Mouse (Mus musculus) lung, embryonic 16.5 days (tissue): Measurements from ENCODE around the gene Zfp174. TPM values are rescaled to one million over a fixed set of nuclear protein-coding genes. Genes with fewer than 3 reads are reported as not detected.
A peak's percentile ranks its signal among the peaks of the same experiment; 100 is the strongest.
"Not testable (repeated sequence)": the region's sequence is repeated elsewhere in the genome, so short reads cannot be mapped to it uniquely, and the experiment has no call there.

Source experiments
- ATAC-seq: fragments of 200-750 bp; cut with Nextera tagmentation; 2 replicates; pipeline ENCODE4 v1.8.0; 2017; ENCODE audit warnings: low read depth, mild to moderate bottlenecking, moderate library complexity
- H3K27ac ChIP-seq: fragments of 300-500 bp; sonication (generic); 2 replicates; pipeline ENCODE4 v1.5.1; 2014; ENCODE audit warnings: mild to moderate bottlenecking, control low read depth, low read length
- H3K27me3 ChIP-seq: fragments of 300-500 bp; sonication (generic); 2 replicates; pipeline ENCODE4 v1.6.1; 2014; ENCODE audit warnings: low read depth, low read length, mixed read lengths; ENCODE audit not compliant: control insufficient read depth, insufficient read depth
- H3K36me3 ChIP-seq: fragments of 300-500 bp; sonication (generic); 2 replicates; pipeline ENCODE4 v1.6.1; 2014; ENCODE audit warnings: low read length; ENCODE audit not compliant: control insufficient read depth, insufficient read depth
- H3K4me1 ChIP-seq: fragments of 300-500 bp; sonication (generic); replicated peaks from 2 replicates; pipeline ENCODE4 v1.6.1; 2014; ENCODE audit warnings: low read length, mixed read lengths; ENCODE audit not compliant: control insufficient read depth, insufficient read depth
- H3K4me2 ChIP-seq: fragments of 300-500 bp; sonication (generic); 2 replicates; pipeline ENCODE4 v1.6.1; 2014; ENCODE audit warnings: low read depth, low read length, control low read depth
- H3K4me3 ChIP-seq: fragments of 300-500 bp; sonication (generic); 2 replicates; pipeline ENCODE4 v1.5.1; 2014; ENCODE audit warnings: mild to moderate bottlenecking, low read length, control low read depth
- H3K9ac ChIP-seq: fragments of 300-500 bp; sonication (generic); 2 replicates; pipeline ENCODE4 v1.6.1; 2014; ENCODE audit warnings: low read length, control low read depth
- H3K9me3 ChIP-seq: fragments of 300-500 bp; sonication (generic); 2 replicates; pipeline ENCODE4 v1.6.1; 2016; ENCODE audit warnings: low read length; ENCODE audit not compliant: control insufficient read depth
- WGBS: fragments of 180-500 bp; shearing (Covaris S2); extraction: QIAGEN DNeasy Blood & Tissue Kit; methylation state at CpG from one replicate; pipeline ENCODE4 v1.1.7; 2014; 5-methylcytosine and 5-hydroxymethylcytosine counted together
- polyA plus RNA-seq: library from polyadenylated mRNA; unstranded; fragments of >200 nt; fragmentation: Nextera tagmentation; extraction: Ambion mirVana; gene quantifications from 2 replicates; pipeline ENCODE4 v1.2.1, GENCODE M21; 2015

Zfp174 gene
- 1.1 and 1.3 TPM in 2 replicates for polyA plus RNA-seq

GRCm38 (mm10) chr16:3846711-3847518 is at the start of gene Zfp174:
Zfp174 (plus strand) TSS chr16:3847268.
- no peaks in the 10 kb centered on the region for H3K9me3 ChIP-seq
- H3K4me1 ChIP-seq: peaks cover 3% of the 10 kb centered on the region; the same call in 1 of the 2 replicates
- H3K27ac ChIP-seq: 0 out of 2 replicates have a peak within 1 kb of the TSS, but pooled peaks have one; percentile 23
- H3K9ac ChIP-seq: peak within 1 kb of the TSS; percentile 79
- no peaks in the 10 kb centered on the region for H3K27me3 ChIP-seq
- H3K4me2 ChIP-seq: peak within 1 kb of the TSS; percentile 74
- H3K4me3 ChIP-seq: peak within 1 kb of the TSS; percentile 77
- ATAC-seq: peak; percentile 100
- 2% methylated on average over 38 of the region's 38 CpGs for WGBS
- H3K36me3 ChIP-seq: no peaks in the 10 kb centered on the region

- Histone ChIP-seq H3K9me3 (no peaks in the 10 kb centered on the region), H3K27ac (no peak overlapping the region), H3K4me2 (no peak overlapping the region), H3K9ac (no peak overlapping the region), H3K36me3 (no peaks in the 10 kb centered on the region), H3K27me3 (no peaks in the 10 kb centered on the region), H3K4me1 (no peaks in the 10 kb centered on the region), H3K4me3 (no peak overlapping the region)
- ATAC-seq: no peak
- WGBS: 77% methylated on average over 3 of the region's 3 CpGs
Observed at GRCm38 (mm10) chr16:3808176-3808575, 38.9 kb upstream of the Zfp174 start.

- WGBS: 82% methylated on average over 6 of the region's 6 CpGs
- H3K4me2 ChIP-seq, H3K27ac ChIP-seq, H3K36me3 ChIP-seq, H3K27me3 ChIP-seq, H3K9me3 ChIP-seq, ATAC-seq, H3K4me1 ChIP-seq, H3K4me3 ChIP-seq, H3K9ac ChIP-seq: not testable (repeated sequence)
Observed at GRCm38 (mm10) chr16:3814667-3815066, 32.4 kb upstream of the Zfp174 start.

GRCm38 (mm10) chr16:3820202-3820601 is 26.9 kb upstream of the Zfp174 start:
- Histone ChIP-seq H3K27ac (no peak overlapping the region), H3K27me3 (no peaks in the 10 kb centered on the region), H3K36me3 (no peaks in the 10 kb centered on the region), H3K9me3 (no peaks in the 10 kb centered on the region), H3K4me2 (no peak overlapping the region), H3K4me1 (no peaks in the 10 kb centered on the region), H3K9ac (no peak overlapping the region), H3K4me3 (no peak overlapping the region)
- 91% methylated on average over 2 of the region's 2 CpGs for WGBS
- no peak for ATAC-seq

GRCm38 (mm10) chr16:3828021-3828420 is 19.0 kb upstream of the Zfp174 start:
- no peak overlapping the region for H3K4me2 ChIP-seq
- WGBS: 53% methylated on average over 3 of the region's 3 CpGs
- H3K36me3 ChIP-seq: no peaks in the 10 kb centered on the region
- no peak overlapping the region for H3K4me3 ChIP-seq
- H3K9me3 ChIP-seq: no peaks in the 10 kb centered on the region
- no peaks in the 10 kb centered on the region for H3K4me1 ChIP-seq
- H3K9ac ChIP-seq: no peak overlapping the region
- no peak for ATAC-seq
- H3K27ac ChIP-seq: no peak overlapping the region
- no peaks in the 10 kb centered on the region for H3K27me3 ChIP-seq

GRCm38 (mm10) chr16:3829727-3830126 is 17.3 kb upstream of the Zfp174 start:
- 68% methylated on average over 2 of the region's 2 CpGs for WGBS
- Histone ChIP-seq H3K4me3 (no peak overlapping the region), H3K27me3 (no peaks in the 10 kb centered on the region), H3K9ac (no peak overlapping the region), H3K4me1 (no peaks in the 10 kb centered on the region), H3K4me2 (no peak overlapping the region), H3K36me3 (no peaks in the 10 kb centered on the region), H3K9me3 (no peaks in the 10 kb centered on the region), H3K27ac (no peak overlapping the region)
- ATAC-seq: no peak

GRCm38 (mm10) chr16:3830588-3831109 is 16.4 kb upstream of the Zfp174 start, which contains the start of gene Olfr15:
Olfr15 (plus strand) TSS chr16:3830878.
- no peaks in the 10 kb centered on the region for H3K4me1 ChIP-seq
- no peaks in the 10 kb centered on the region for H3K9me3 ChIP-seq
- no peaks in the 10 kb centered on the region for H3K27me3 ChIP-seq
- ATAC-seq: no peak
- H3K9ac ChIP-seq: no peak within 1 kb of the TSS
- no peak within 1 kb of the TSS for H3K4me2 ChIP-seq
- H3K27ac ChIP-seq: no peak within 1 kb of the TSS
- no peak within 1 kb of the TSS for H3K4me3 ChIP-seq
- no peaks in the 10 kb centered on the region for H3K36me3 ChIP-seq

- Histone ChIP-seq H3K27me3 (no peaks in the 10 kb centered on the region), H3K27ac (no peak overlapping the region), H3K9ac (no peak overlapping the region), H3K36me3 (no peaks in the 10 kb centered on the region), H3K9me3 (no peaks in the 10 kb centered on the region), H3K4me3 (no peak overlapping the region), H3K4me2 (no peak overlapping the region), H3K4me1 (no peaks in the 10 kb centered on the region)
- WGBS: 76% methylated on average over 2 of the region's 2 CpGs
- no peak for ATAC-seq
Observed at GRCm38 (mm10) chr16:3835461-3835860, 11.6 kb upstream of the Zfp174 start.

- Histone ChIP-seq H3K4me3 (no peak overlapping the region), H3K4me2 (no peak overlapping the region), H3K9me3 (no peaks in the 10 kb centered on the region), H3K27ac (no peak overlapping the region), H3K36me3 (no peaks in the 10 kb centered on the region), H3K4me1 (no peaks in the 10 kb centered on the region), H3K9ac (no peak overlapping the region), H3K27me3 (no peaks in the 10 kb centered on the region)
- ATAC-seq: peak; percentile 61
- WGBS: 51% methylated on average over 17 of the region's 17 CpGs
Observed at GRCm38 (mm10) chr16:3839157-3839885, 7.7 kb upstream of the Zfp174 start.
